Mouse (Mus musculus) midbrain, postnatal 0 days (tissue): ENCODE measurements around the gene Zfp655. TPM values are rescaled to one million over a fixed set of nuclear protein-coding genes. Genes with fewer than 3 reads are reported as not detected.
A peak's percentile ranks its signal among the peaks of the same experiment; 100 is the strongest.
"Not testable (repeated sequence)": the region's sequence is repeated elsewhere in the genome, so short reads cannot be mapped to it uniquely, and the experiment has no call there.

Experiments
- ATAC-seq: fragments of 200-750 bp; cut with Nextera tagmentation; 2 replicates; pipeline ENCODE4 v1.8.0; 2017; ENCODE audit warnings: moderate number of reproducible peaks, mild to moderate bottlenecking, moderate TSS enrichment, moderate library complexity; ENCODE audit not compliant: low FRiP score
- DNase-seq: peaks from one replicate; pipeline ENCODE4 v3.0.0-alpha.2; 2015; ENCODE audit warnings: low spot score
- H3K27ac ChIP-seq: fragments of 300-500 bp; sonication (generic); 2 replicates; pipeline ENCODE4 v1.5.1; 2014; ENCODE audit warnings: low read depth, mild to moderate bottlenecking, low read length, mixed read lengths
- H3K27me3 ChIP-seq: fragments of 300-500 bp; sonication (generic); 2 replicates; pipeline ENCODE4 v1.6.1; 2014; ENCODE audit warnings: low read length, control low read depth, mixed read lengths; ENCODE audit not compliant: insufficient read depth
- H3K36me3 ChIP-seq: fragments of 300-500 bp; sonication (generic); 2 replicates; pipeline ENCODE4 v1.6.1; 2014; ENCODE audit warnings: low read length, control low read depth, mixed read lengths; ENCODE audit not compliant: insufficient read depth
- H3K4me1 ChIP-seq: fragments of 300-500 bp; sonication (generic); 2 replicates; pipeline ENCODE4 v1.6.1; 2014; ENCODE audit warnings: mild to moderate bottlenecking, control low read depth, antibody characterized with exemption, low read length, mixed read lengths; ENCODE audit not compliant: insufficient read depth
- H3K4me2 ChIP-seq: fragments of 300-500 bp; sonication (generic); 2 replicates; pipeline ENCODE4 v1.6.1; 2014; ENCODE audit warnings: low read depth, mild to moderate bottlenecking, low read length, mixed read lengths; ENCODE audit not compliant: poor library complexity, severe bottlenecking
- H3K4me3 ChIP-seq: fragments of 300-500 bp; sonication (generic); 2 replicates; pipeline ENCODE4 v1.5.1; 2014; ENCODE audit warnings: low read depth, mild to moderate bottlenecking, low read length, moderate library complexity
- H3K9ac ChIP-seq: fragments of 300-500 bp; sonication (generic); replicated peaks from 2 replicates; pipeline ENCODE4 v1.6.1; 2014; ENCODE audit warnings: mild to moderate bottlenecking, low read length, moderate library complexity, mixed read lengths; ENCODE audit not compliant: poor library complexity, severe bottlenecking
- H3K9me3 ChIP-seq: fragments of 300-500 bp; sonication (generic); 2 replicates; pipeline ENCODE4 v1.6.1; 2016; ENCODE audit warnings: low read length, control low read depth
- CTCF ChIP-seq: IDR thresholded peaks from 2 replicates; pipeline ENCODE4 v1.5.1; 2016; ENCODE audit warnings: antibody characterized with exemption, mild to moderate bottlenecking
- WGBS: fragments of 180-500 bp; shearing (Covaris S2); extraction: QIAGEN DNeasy Blood & Tissue Kit; methylation state at CpG from one replicate; pipeline ENCODE4 v1.1.7; 2014; 5-methylcytosine and 5-hydroxymethylcytosine counted together
- polyA plus RNA-seq: library from polyadenylated mRNA; unstranded; fragments of >200 nt; fragmentation: Nextera tagmentation; extraction: Ambion mirVana; gene quantifications from 2 replicates; pipeline ENCODE4 v1.2.1, GENCODE M21; 2015
- total RNA-seq: library from RNA; depleted of rRNA; stranded (reverse); fragments of >200 nt; gene quantifications from 2 replicates; pipeline ENCODE4 v1.2.3, GENCODE M21; 2014

The Zfp655 gene
- total and polyA plus RNA-seq, 2 experiments from 2014 or later = 24.0 to 25.6 TPM

GRCm38 (mm10) chr5:145249520-145249919 is 18.0 kb downstream of the Zfp655 start:
- no peaks in the 10 kb centered on the region for H3K4me1 ChIP-seq
- no peak overlapping the region for H3K27ac ChIP-seq
- WGBS = 96% methylated on average over 3 of the region's 3 CpGs
- no peak overlapping the region for H3K4me3 ChIP-seq
- TF ChIP-seq CTCF = no peak
- H3K4me2 ChIP-seq = no peak overlapping the region
- H3K36me3 ChIP-seq = peaks cover 6% of the 10 kb centered on the region; the same call in 1 of the 2 replicates
- no peak overlapping the region for H3K9ac ChIP-seq
- no peak for ATAC-seq
- no peak for DNase-seq
- no peaks in the 10 kb centered on the region for H3K9me3 ChIP-seq
- no peaks in the 10 kb centered on the region for H3K27me3 ChIP-seq

GRCm38 (mm10) chr5:145273568-145273967 is 42.1 kb downstream of the Zfp655 start:
- H3K36me3 ChIP-seq, H3K9ac ChIP-seq, H3K27me3 ChIP-seq, H3K4me2 ChIP-seq, H3K9me3 ChIP-seq, H3K4me1 ChIP-seq, H3K27ac ChIP-seq, ATAC-seq, DNase-seq, H3K4me3 ChIP-seq: not testable (repeated sequence)
- WGBS = 93% methylated on average over 2 of the region's 2 CpGs

GRCm38 (mm10) chr5:145279948-145280347 is 48.4 kb downstream of the Zfp655 start:
- H3K9me3 ChIP-seq = no peaks in the 10 kb centered on the region
- TF ChIP-seq CTCF = no peak
- H3K4me2 ChIP-seq = no peak overlapping the region
- no peaks in the 10 kb centered on the region for H3K4me1 ChIP-seq
- H3K9ac ChIP-seq = no peak overlapping the region
- 98% methylated on average over 2 of the region's 2 CpGs for WGBS
- peaks cover 21% of the 10 kb centered on the region for H3K36me3 ChIP-seq
- H3K27me3 ChIP-seq = no peaks in the 10 kb centered on the region
- DNase-seq = no peak
- no peak overlapping the region for H3K27ac ChIP-seq
- peak; percentile 31 for ATAC-seq
- peak overlapping the region; percentile 92 for H3K4me3 ChIP-seq

- Histone ChIP-seq H3K4me2 (peak within 1 kb of the TSS; percentile 89), H3K9me3 (no peaks in the 10 kb centered on the region), H3K9ac (peak within 1 kb of the TSS; percentile 87), H3K27ac (peak within 1 kb of the TSS; percentile 86), H3K4me1 (no peaks in the 10 kb centered on the region), H3K36me3 (peaks cover 21% of the 10 kb centered on the region), H3K27me3 (no peaks in the 10 kb centered on the region), H3K4me3 (peak within 1 kb of the TSS; percentile 92)
- WGBS = 1% methylated on average over 50 of the region's 50 CpGs
- DNase-seq (peak; percentile 95), ATAC-seq (peak; percentile 98)
- no peak for TF ChIP-seq CTCF
Observed at GRCm38 (mm10) chr5:145280371-145281143, 49.0 kb downstream of the Zfp655 start, which contains the start of gene Zscan25. Gene Zscan25 (plus strand): TSS chr5:145280500.

GRCm38 (mm10) chr5:145288382-145288781 is 56.9 kb downstream of the Zfp655 start:
- 94% methylated on average over 5 of the region's 5 CpGs for WGBS
- H3K4me2 ChIP-seq = no peak overlapping the region
- no peak for TF ChIP-seq CTCF
- DNase-seq (no peak), ATAC-seq (no peak)
- no peaks in the 10 kb centered on the region for H3K9me3 ChIP-seq
- H3K4me3 ChIP-seq = no peak overlapping the region
- no peak overlapping the region for H3K9ac ChIP-seq
- no peak overlapping the region for H3K27ac ChIP-seq
- no peaks in the 10 kb centered on the region for H3K4me1 ChIP-seq
- H3K36me3 ChIP-seq = peaks cover 54% of the 10 kb centered on the region
- H3K27me3 ChIP-seq = no peaks in the 10 kb centered on the region

DNA sequence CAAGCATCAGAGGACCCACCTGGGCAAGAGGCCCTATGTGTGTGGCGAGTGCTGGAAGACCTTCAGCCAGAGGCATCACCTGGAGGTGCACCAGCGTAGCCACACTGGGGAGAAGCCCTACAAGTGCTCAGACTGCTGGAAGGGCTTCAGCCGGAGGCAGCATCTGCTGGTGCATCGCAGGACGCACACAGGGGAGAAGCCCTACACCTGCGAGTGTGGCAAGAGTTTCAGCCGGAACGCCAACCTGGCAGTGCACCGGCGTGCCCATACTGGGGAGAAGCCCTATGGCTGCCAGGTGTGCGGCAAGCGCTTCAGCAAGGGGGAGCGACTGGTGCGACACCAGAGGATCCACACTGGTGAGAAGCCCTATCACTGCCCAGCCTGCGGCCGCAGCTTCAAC is 59.2 kb downstream of the Zfp655 start:
- ATAC-seq = 0 out of 2 replicates have a peak, but pooled peaks have one; percentile 21
- H3K9ac ChIP-seq = no peak overlapping the region
- no peak overlapping the region for H3K4me2 ChIP-seq
- no peaks in the 10 kb centered on the region for H3K27me3 ChIP-seq
- no peak for DNase-seq
- TF ChIP-seq CTCF = no peak
- H3K27ac ChIP-seq = no peak overlapping the region
- H3K4me1 ChIP-seq = no peaks in the 10 kb centered on the region
- peaks cover 44% of the 10 kb centered on the region for H3K36me3 ChIP-seq
- no peaks in the 10 kb centered on the region for H3K9me3 ChIP-seq
- no peak overlapping the region for H3K4me3 ChIP-seq
- WGBS = 98% methylated on average over 16 of the region's 16 CpGs
